Mouse (Mus musculus): ENCODE data around the gene Itsn2.

- TF ChIP-seq CTCF (IDR thresholded peaks at IDR 0.05; ENCODE audit: control insufficient read depth, insufficient read depth, insufficient replicate concordance, low read depth, low read length) = no peak
- no peak for TF ChIP-seq POLR2A (IDR thresholded peaks at IDR 0.05; ENCODE audit: control insufficient read depth, low read depth, low read length)
Observed at GRCm38 (mm10) chr12:4740823-4741222, 148.4 kb downstream of the Itsn2 start.
